Mouse (Mus musculus) gastrocnemius, postnatal 10 days (tissue): ENCODE data around the gene Pla2g4e. TPM values are rescaled to one million over a fixed set of nuclear protein-coding genes. Genes with fewer than 3 reads are reported as not detected.

Experiments used
- DNase-seq: peaks from one replicate; pipeline ENCODE4 v3.0.0; 2021; ENCODE audit warnings: mixed read lengths
- total RNA-seq, 2 experiments: library from RNA; stranded (reverse); gene quantifications; 2 replicates each; pipeline ENCODE4 v1.2.3; 2021

The Pla2g4e gene
- total RNA-seq, 2 experiments from 2014 or later, result 32.5 to 33.7 TPM

- no peak for DNase-seq
Observed at GRCm38 (mm10) chr2:120237784-120238183, 7.4 kb downstream of the Pla2g4e start.

- no peak for DNase-seq
Observed at GRCm38 (mm10) chr2:120235947-120236640, 9.0 kb downstream of the Pla2g4e start.

- no peak for DNase-seq
Observed at GRCm38 (mm10) chr2:120235381-120235780, 9.8 kb downstream of the Pla2g4e start.

GRCm38 (mm10) chr2:120231642-120232041 lies 13.5 kb downstream of the Pla2g4e start:
- DNase-seq, result no peak

GRCm38 (mm10) chr2:120214600-120214999 lies 30.5 kb downstream of the Pla2g4e start:
- no peak for DNase-seq

GRCm38 (mm10) chr2:120211448-120211847 lies 33.7 kb downstream of the Pla2g4e start:
- DNase-seq, result no peak

GRCm38 (mm10) chr2:120207926-120208325 lies 37.2 kb downstream of the Pla2g4e start:
- DNase-seq, result no peak

- DNase-seq, result peak; percentile 59
Observed at GRCm38 (mm10) chr2:120207028-120207427, 38.1 kb downstream of the Pla2g4e start.

GRCm38 (mm10) chr2:120203742-120204141 lies 41.4 kb downstream of the Pla2g4e start:
- no peak for DNase-seq

GRCm38 (mm10) chr2:120200077-120200476 lies 45.1 kb downstream of the Pla2g4e start:
- DNase-seq, result no peak

- DNase-seq, result no peak
Observed at GRCm38 (mm10) chr2:120188174-120188573, 57.0 kb downstream of the Pla2g4e start.

GRCm38 (mm10) chr2:120187583-120187982 lies 57.6 kb downstream of the Pla2g4e start:
- no peak for DNase-seq

GRCm38 (mm10) chr2:120185527-120186276 lies 59.4 kb downstream of the Pla2g4e start:
- DNase-seq, result no peak

GRCm38 (mm10) chr2:120178936-120179335 lies 66.2 kb downstream of the Pla2g4e start:
- no peak for DNase-seq

GRCm38 (mm10) chr2:120173718-120174117 lies 71.4 kb downstream of the Pla2g4e start:
- DNase-seq, result peak; percentile 74

- DNase-seq, result no peak
Observed at GRCm38 (mm10) chr2:120171362-120171761, 73.8 kb downstream of the Pla2g4e start.

GRCm38 (mm10) chr2:120170726-120171125 lies 74.4 kb downstream of the Pla2g4e start:
- DNase-seq, result peak; percentile 36

- no peak for DNase-seq
Observed at GRCm38 (mm10) chr2:120169382-120169781, 75.8 kb downstream of the Pla2g4e start.

GRCm38 (mm10) chr2:120167763-120168162 lies 77.4 kb downstream of the Pla2g4e start:
- no peak for DNase-seq

- DNase-seq, result no peak
Observed at GRCm38 (mm10) chr2:120165474-120165873, 79.7 kb downstream of the Pla2g4e start.

- DNase-seq, result peak; percentile 27
Observed at GRCm38 (mm10) chr2:120159434-120159833, 85.7 kb downstream of the Pla2g4e start.

- no peak for DNase-seq
Observed at GRCm38 (mm10) chr2:120158846-120159245, 86.3 kb downstream of the Pla2g4e start.

GRCm38 (mm10) chr2:120158016-120158415 lies 87.1 kb downstream of the Pla2g4e start:
- no peak for DNase-seq

GRCm38 (mm10) chr2:120157606-120158005 lies 87.5 kb downstream of the Pla2g4e start:
- no peak for DNase-seq
